Mouse (Mus musculus) layer of hippocampus, postnatal 10 days (tissue): Measurements from ENCODE around the gene Trit1. TPM values are rescaled to one million over a fixed set of nuclear protein-coding genes. Genes with fewer than 3 reads are reported as not detected.
"Not testable (repeated sequence)": the region's sequence is repeated elsewhere in the genome, so short reads cannot be mapped to it uniquely, and the experiment has no call there.

Experiments used
- DNase-seq, 2 experiments: peaks; one replicate each; pipeline ENCODE4 v3.0.0; 2021; ENCODE audit warnings: low spot score in 2 of 2
- long read RNA-seq: library from polyadenylated mRNA; stranded (forward); transcript quantifications from one replicate; pipeline ENCODE4 v2.0.0, GENCODE M21; 2023
- total RNA-seq, 2 experiments: library from RNA; stranded (reverse); gene quantifications; 2 replicates each; pipeline ENCODE4 v1.2.3; 2021

Gene Trit1
- total RNA-seq, result 10 to 100 TPM; 24.5 to 29.2 TPM
- long read RNA-seq, transcript Trit1-201 (11 exons, 2,074 nt), result major isoform, 10 of 17 reads
- long read RNA-seq, partial matches to known transcripts, result 1 of 17 reads
- long read RNA-seq, other reads (novel, unspliced or antisense), result 3 of 17 reads

GRCm38 (mm10) chr4:123016451-123016957 is at the start of gene Trit1:
Gene Trit1, plus strand, starts transcription at chr4:123016597.
- peak; percentile 94 to 96 for DNase-seq

GRCm38 (mm10) chr4:122968106-122968505 is 48.3 kb upstream of the Trit1 start:
- DNase-seq, result no peak

GRCm38 (mm10) chr4:122971191-122971590 is 45.2 kb upstream of the Trit1 start:
- DNase-seq, result no peak

- no peak for DNase-seq
Observed at GRCm38 (mm10) chr4:122971646-122972045, 44.8 kb upstream of the Trit1 start.

GRCm38 (mm10) chr4:122972056-122972455 is 44.3 kb upstream of the Trit1 start:
- DNase-seq, result no peak

- no peak for DNase-seq
Observed at GRCm38 (mm10) chr4:122974976-122975520, 41.3 kb upstream of the Trit1 start.

GRCm38 (mm10) chr4:122976885-122977284 is 39.5 kb upstream of the Trit1 start:
- no peak for DNase-seq

- no peak for DNase-seq
Observed at GRCm38 (mm10) chr4:122978850-122979249, 37.5 kb upstream of the Trit1 start.

GRCm38 (mm10) chr4:122979826-122980225 is 36.6 kb upstream of the Trit1 start:
- no peak for DNase-seq

DNA sequence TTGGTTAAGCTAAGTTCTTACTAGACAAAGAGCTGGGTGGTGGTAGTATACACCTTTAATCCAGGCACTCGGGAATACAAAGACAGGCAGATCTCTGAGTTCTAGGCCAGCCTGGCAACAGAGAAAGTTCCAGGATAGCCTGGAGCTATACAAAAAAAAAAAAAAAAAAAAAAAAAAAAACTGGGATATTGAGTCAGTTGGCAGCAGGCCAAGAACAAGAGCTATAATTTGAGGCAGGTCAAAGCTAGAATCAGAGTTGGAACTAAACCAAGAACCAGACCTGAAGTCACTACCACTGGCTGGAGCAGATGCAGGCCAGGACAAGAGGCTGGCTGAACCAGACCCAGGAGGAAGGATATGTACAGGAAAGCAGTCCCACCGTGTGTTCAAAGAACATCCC is 35.7 kb upstream of the Trit1 start:
- DNase-seq, result no peak

DNA sequence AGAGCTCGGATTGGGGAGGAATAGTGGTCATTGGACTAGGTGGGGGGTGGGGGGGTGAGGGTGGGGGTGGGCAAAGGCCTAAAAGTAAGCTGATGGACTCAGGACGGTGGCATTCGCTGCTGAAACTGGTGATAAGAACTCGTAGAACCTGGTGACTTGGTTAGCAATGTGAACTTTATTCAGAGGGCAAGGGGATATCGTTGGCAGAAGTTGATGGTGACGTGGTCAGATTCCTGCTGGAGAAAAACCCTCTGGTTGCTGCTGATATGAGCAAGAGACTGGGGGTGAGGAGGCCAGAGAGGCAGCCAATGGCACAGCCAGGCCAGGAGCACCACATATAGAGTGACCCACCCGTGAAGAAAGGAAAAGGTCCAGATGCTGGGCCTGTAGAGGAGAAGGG is 35.2 kb upstream of the Trit1 start:
- DNase-seq, result no peak

DNA sequence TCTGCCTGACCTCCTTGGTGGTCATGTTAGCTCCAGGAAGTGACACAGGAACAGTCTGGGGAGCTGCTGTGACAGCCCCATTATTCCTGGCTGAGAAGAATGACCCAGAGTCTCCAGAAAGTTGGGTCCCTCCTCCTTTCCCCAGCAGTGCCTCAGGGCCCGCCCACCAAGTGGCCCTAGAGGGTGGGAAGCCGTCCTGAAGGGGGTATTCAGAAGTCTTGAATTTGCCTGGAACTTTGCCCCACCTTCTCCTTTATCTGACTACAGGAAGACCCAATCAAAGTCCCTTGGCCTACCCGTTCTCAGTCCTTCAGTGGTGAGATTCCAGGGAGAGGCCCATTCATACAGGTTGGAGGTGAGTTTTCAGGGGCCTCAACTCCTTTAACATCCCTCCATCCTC is 34.5 kb upstream of the Trit1 start:
- DNase-seq, result no peak

- no peak for DNase-seq
Observed at GRCm38 (mm10) chr4:122982537-122982936, 33.9 kb upstream of the Trit1 start.

DNA sequence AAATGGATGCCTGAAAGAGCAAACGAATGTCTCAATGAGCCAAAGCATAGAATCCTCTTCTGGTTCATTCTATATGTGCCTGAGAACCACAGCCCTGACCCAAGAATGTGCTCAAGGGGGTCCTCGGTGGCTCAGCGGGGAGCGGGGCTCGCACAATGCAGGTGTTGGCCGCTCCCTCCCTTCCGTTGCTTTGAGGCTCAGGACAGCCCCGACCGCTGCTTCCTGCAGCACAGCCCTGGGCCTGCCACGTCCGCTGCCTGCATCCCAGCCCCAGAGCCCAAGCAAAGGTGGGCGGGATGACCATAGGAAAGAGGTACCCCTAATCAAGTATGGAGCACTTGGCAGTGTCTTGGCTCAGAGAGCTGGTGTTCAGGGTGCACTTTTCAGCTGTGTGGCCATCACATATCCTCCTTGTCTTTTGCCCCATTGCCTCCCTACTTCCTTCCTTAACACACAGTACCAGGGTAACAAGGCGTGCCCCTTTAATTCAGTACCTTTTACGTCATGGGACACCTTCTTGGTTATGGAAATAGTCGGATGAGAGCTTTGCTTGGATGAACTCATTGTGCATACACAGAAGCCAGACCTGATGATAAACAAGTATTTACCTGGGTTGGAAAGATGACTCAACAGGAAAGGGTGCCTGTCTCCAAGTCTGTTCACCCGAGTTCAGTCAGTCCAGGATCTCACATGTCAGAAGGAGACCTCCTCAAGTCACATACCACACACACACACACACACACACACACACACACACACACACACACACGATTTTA is 32.7 kb upstream of the Trit1 start:
- no peak for DNase-seq

DNA sequence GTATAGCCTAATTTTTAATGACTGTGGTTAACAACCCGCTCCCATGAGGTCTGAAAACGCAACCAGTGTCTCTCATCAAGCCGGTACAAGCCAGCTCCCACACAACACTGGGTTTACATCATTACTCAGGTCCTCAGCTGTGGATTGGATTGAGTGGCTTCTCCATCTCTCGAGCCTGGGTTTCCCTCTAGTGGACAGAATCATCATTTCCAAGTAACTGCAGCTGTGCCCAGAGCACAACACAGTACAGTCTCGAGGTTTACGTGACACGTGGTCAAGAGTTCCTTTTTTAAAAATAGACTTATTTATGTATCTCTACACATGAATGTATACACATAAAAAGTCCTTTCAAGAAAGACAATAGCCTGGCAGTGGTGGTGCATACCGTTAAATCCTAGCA is 31.3 kb upstream of the Trit1 start:
- DNase-seq, result peak; percentile 63 to 66

DNA sequence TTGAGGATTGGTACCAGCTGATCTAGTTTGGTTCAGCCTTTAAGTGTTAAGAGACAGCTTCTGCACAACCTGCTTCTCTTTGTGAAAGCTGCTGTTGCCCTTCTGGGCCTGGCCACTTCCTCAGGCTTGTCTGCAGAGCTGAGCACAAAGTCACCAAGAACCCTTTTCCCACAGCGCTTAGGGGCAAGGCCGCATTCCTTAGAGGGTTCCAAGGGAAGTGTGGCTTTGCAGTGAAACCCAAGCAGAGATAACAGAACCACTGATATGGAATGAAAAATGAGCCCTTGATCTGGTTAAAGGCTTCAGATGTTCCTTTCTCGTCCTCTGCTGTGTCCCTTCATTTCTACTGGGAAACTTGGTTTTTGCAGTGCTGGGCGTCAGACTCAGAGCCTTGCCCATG is 29.0 kb upstream of the Trit1 start:
- no peak for DNase-seq

DNA sequence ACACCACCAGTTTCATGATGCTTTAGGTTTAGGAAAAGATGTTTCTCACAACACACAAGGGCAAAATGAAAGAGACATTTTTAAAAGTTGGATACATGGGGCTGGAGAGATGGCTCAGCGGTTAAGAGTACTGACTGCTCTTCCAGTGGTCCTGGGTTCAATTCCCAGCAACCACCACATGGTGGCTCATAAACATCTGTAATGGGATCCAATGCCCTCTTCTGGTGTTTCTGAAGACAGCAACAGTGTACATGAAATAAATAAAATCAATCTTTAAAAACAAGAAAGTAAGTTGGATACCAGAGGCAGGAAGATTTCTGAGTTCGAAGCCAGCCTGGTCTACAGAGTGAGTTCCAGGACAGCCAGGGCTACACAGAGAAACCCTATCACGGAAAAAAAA is 28.4 kb upstream of the Trit1 start:
- DNase-seq, result not testable (repeated sequence)

DNA sequence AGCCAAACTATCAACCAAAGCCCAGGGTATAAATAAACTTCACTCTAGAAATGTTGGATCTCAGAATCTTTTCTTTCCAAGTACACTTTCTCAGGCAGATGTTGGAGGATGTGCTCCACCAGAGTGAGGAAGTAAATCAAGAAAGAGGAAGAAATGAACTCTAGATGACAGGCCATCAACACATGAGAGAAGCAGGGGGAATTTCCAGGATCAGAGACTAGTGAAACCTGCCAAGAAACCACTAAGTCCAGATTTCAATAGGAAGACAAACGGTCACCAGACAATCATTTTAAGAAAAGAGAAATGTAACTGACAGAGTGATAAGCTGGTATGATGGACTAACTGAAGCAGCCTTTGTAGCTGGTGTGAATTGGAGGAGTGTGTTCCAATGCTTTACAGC is 25.2 kb upstream of the Trit1 start:
- DNase-seq, result no peak

GRCm38 (mm10) chr4:122992276-122992675 is 24.1 kb upstream of the Trit1 start:
- no peak for DNase-seq

GRCm38 (mm10) chr4:122995404-122996220 is 20.8 kb upstream of the Trit1 start, which contains the start of gene Mycl:
Gene Mycl, plus strand, starts transcription at chr4:122995652.
- peak; percentile 87 to 94 for DNase-seq

DNA sequence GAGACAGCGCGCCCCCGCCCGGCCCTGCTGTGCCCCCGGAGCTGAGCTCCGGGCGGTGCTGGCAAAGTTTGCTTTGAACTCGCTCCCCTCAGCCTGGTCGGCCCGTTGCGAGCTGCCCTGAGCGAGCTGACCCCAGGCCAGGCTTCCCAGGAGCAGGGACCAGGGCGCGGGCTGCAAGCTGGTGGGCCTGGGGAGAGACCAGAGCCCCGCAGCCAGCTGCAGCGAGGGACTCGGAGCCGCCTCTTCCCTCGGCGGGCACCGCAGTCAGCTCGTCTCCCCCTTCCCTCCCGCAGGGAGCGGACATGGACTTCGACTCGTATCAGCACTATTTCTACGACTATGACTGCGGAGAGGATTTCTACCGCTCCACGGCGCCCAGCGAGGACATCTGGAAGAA is 20.2 kb upstream of the Trit1 start:
- peak in 1 of 2 experiments; percentile 63 for DNase-seq
